Mouse (Mus musculus) small intestine, adult 2 months (tissue): ENCODE results near the gene Tktl2. TPM values are rescaled to one million over a fixed set of nuclear protein-coding genes. Genes with fewer than 3 reads are reported as not detected.

ENCODE experiments used
- H3K27ac ChIP-seq: fragments of 200-500 bp; 2 replicates; pipeline ENCODE4 v1.5.1; 2012; ENCODE audit warnings: low read depth, low read length, control low read depth, inconsistent platforms; ENCODE audit not compliant: insufficient read depth
- H3K27me3 ChIP-seq: fragments of 200-500 bp; 2 replicates; pipeline ENCODE4 v1.6.1; 2012; ENCODE audit warnings: mild to moderate bottlenecking, moderate library complexity, low read length, inconsistent platforms; ENCODE audit not compliant: control insufficient read depth, insufficient read depth
- H3K36me3 ChIP-seq: fragments of 200-500 bp; 2 replicates; pipeline ENCODE4 v1.6.1; 2012; ENCODE audit warnings: mild to moderate bottlenecking, low read length, control low read depth, inconsistent platforms; ENCODE audit not compliant: control insufficient read depth, insufficient read depth
- H3K4me1 ChIP-seq: fragments of 200-500 bp; 2 replicates; pipeline ENCODE4 v1.6.1; 2012; ENCODE audit warnings: low read length, inconsistent platforms, mixed read lengths; ENCODE audit not compliant: control insufficient read depth, insufficient read depth, insufficient read length
- H3K4me3 ChIP-seq: fragments of 200-500 bp; 2 replicates; pipeline ENCODE4 v1.5.1; 2012; ENCODE audit warnings: low read depth, mild to moderate bottlenecking, control low read depth, inconsistent platforms, low read length, moderate library complexity
- CTCF ChIP-seq: fragments of 200-500 bp; IDR thresholded peaks from 2 replicates; pipeline ENCODE4 v1.5.1; 2012; ENCODE audit warnings: low read depth, mild to moderate bottlenecking, control low read depth, inconsistent platforms, low read length, moderate library complexity, mixed read lengths; ENCODE audit not compliant: insufficient replicate concordance, insufficient read length; ENCODE audit errors: extremely low read depth
- POLR2A ChIP-seq: fragments of 200-500 bp; IDR thresholded peaks from 2 replicates; pipeline ENCODE4 v1.6.1; 2012; ENCODE audit warnings: low read depth, mild to moderate bottlenecking, control low read depth, inconsistent platforms, low read length, moderate library complexity
- WGBS: fragments of 180-500 bp; shearing (Covaris S2); methylation state at CpG from one replicate; pipeline ENCODE4 v1.1.7; 2018; 5-methylcytosine and 5-hydroxymethylcytosine counted together
- polyA plus RNA-seq: library from polyadenylated mRNA; depleted of rRNA; stranded (reverse); fragments of >200 nt; gene quantifications from 2 replicates; pipeline ENCODE4 v1.2.3, GENCODE M21; 2012; rRNA removed

Gene Tktl2
- polyA plus RNA-seq, 1 experiment, result not detected

GRCm38 (mm10) chr8:66495726-66496125 lies 15.8 kb upstream of the Tktl2 start:
- no peak overlapping the region for H3K4me3 ChIP-seq
- no peaks in the 10 kb centered on the region for H3K4me1 ChIP-seq
- WGBS, result 6% methylated on average over 8 of the region's 8 CpGs
- peaks cover 2% of the 10 kb centered on the region; the same call in 1 of the 2 replicates for H3K27me3 ChIP-seq
- TF ChIP-seq CTCF (peak; percentile 87), POLR2A (no peak)
- H3K36me3 ChIP-seq, result no peaks in the 10 kb centered on the region
- H3K27ac ChIP-seq, result no peak overlapping the region

GRCm38 (mm10) chr8:66496998-66497577 lies 14.5 kb upstream of the Tktl2 start:
- 20% methylated on average over 4 of the region's 4 CpGs for WGBS
- Histone ChIP-seq H3K27me3 (peaks cover 2% of the 10 kb centered on the region; the same call in 1 of the 2 replicates), H3K4me1 (no peaks in the 10 kb centered on the region), H3K36me3 (no peaks in the 10 kb centered on the region), H3K27ac (no peak overlapping the region), H3K4me3 (no peak overlapping the region)
- TF ChIP-seq POLR2A, result no peak
- peak; percentile 38; the same call in 1 of the 2 replicates for TF ChIP-seq CTCF

GRCm38 (mm10) chr8:66503381-66503780 lies 8.2 kb upstream of the Tktl2 start:
- Histone ChIP-seq H3K4me3 (no peak overlapping the region), H3K27ac (no peak overlapping the region), H3K4me1 (no peaks in the 10 kb centered on the region), H3K36me3 (no peaks in the 10 kb centered on the region), H3K27me3 (no peaks in the 10 kb centered on the region)
- no peak for TF ChIP-seq POLR2A
- 71% methylated on average over 2 of the region's 2 CpGs for WGBS

- TF ChIP-seq CTCF, result no peak
- TF ChIP-seq POLR2A, result no peak
- no peak overlapping the region for H3K27ac ChIP-seq
- WGBS, result 69% methylated on average over 2 of the region's 2 CpGs
- no peak overlapping the region for H3K4me3 ChIP-seq
- no peaks in the 10 kb centered on the region for H3K27me3 ChIP-seq
- H3K36me3 ChIP-seq, result no peaks in the 10 kb centered on the region
- no peaks in the 10 kb centered on the region for H3K4me1 ChIP-seq
Observed at GRCm38 (mm10) chr8:66519149-66519548, 7.6 kb downstream of the Tktl2 start.

GRCm38 (mm10) chr8:66520576-66520975 lies 9.0 kb downstream of the Tktl2 start:
- H3K4me3 ChIP-seq, result no peak overlapping the region
- TF ChIP-seq POLR2A, result no peak
- no peak for TF ChIP-seq CTCF
- no peaks in the 10 kb centered on the region for H3K36me3 ChIP-seq
- H3K27me3 ChIP-seq, result no peaks in the 10 kb centered on the region
- no peaks in the 10 kb centered on the region for H3K4me1 ChIP-seq
- H3K27ac ChIP-seq, result no peak overlapping the region

GRCm38 (mm10) chr8:66550092-66550491 lies 38.5 kb downstream of the Tktl2 start:
- TF ChIP-seq POLR2A (no peak), CTCF (no peak)
- H3K27ac ChIP-seq, result no peak overlapping the region
- H3K4me3 ChIP-seq, result no peak overlapping the region
- no peaks in the 10 kb centered on the region for H3K36me3 ChIP-seq
- WGBS, result 8% methylated on average over 7 of the region's 7 CpGs
- H3K4me1 ChIP-seq, result no peaks in the 10 kb centered on the region
- H3K27me3 ChIP-seq, result no peaks in the 10 kb centered on the region

Other genes starting within 250 kb of the Tktl2 start
- 0.34 and 0.46 TPM in 2 replicates for gene Tma16, start 25.2 kb upstream of the Tktl2 start, polyA plus RNA-seq
- gene Npy5r, start 176.4 kb downstream of the Tktl2 start, polyA plus RNA-seq, result not detected in 2 replicates
- gene Npy1r, start 185.4 kb downstream of the Tktl2 start, polyA plus RNA-seq, result 0.29 and 0.32 TPM in 2 replicates